Comparison of ENCODE assay signal across 9 mouse cellular contexts in the genomic region with DNA sequence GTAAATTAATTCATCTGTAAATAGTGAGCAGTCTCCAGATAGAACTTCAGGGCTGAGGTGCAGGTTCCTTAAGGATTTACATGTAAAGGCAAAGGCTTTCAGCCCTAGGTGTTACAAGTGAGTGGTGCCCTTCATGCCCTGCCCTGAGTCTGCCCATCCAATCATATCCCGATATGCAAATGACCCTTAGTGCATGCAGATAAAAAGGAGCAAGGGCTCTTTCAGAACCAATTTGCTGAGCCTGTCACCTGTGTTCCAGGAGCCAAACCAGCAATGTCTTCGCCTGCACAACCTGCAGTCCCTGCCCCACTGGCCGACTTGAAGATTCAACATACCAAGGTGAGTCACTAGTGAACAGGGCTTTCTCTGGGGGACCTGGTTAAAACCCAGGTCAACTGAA.
DNase-seq lines count a peak whose midpoint lies in the region; ATAC-seq lines count a peak whose summit lies in the region.
"Had no signal": no experiment of that assay in that cellular context is flagged by ENCODE, and none has a peak within 500 bp of the region (broad histone marks: within the 10 kb centered on the region; RNA-seq: fewer than 3 reads in every experiment).

No protein-coding gene starts in this region.

- no peak overlapping the region for H3K9ac ChIP-seq in kidney, embryonic 14.5 days (ENCODE audit: low read depth, low read length)
- no peak overlapping the region for H3K9ac ChIP-seq in neural tube, embryonic 15.5 days (replicated peaks)
- H3K9ac ChIP-seq: limb, embryonic 15.5 days had no signal

- peak; percentile 62 for DNase-seq in MEL-GATA-1-ER (ENCODE audit: extremely low read depth, low read depth)
- DNase-seq in embryo, embryonic 11 days: peak; percentile 12
- peak; percentile 82 for DNase-seq in lung, postnatal 36 days
- peak; percentile 18 to 43 for DNase-seq in urinary bladder, postnatal 36 days (ENCODE audit: low spot score in 2 of 2)
- no peak for DNase-seq in cerebellum, adult 9-10 months

- no peak overlapping the region for H3K27ac ChIP-seq in kidney, embryonic 14.5 days (ENCODE audit: low read depth, low read length)
- no peak overlapping the region for H3K27ac ChIP-seq in neural tube, embryonic 15.5 days (replicated peaks)
- H3K27ac ChIP-seq: limb, embryonic 15.5 days had no signal

- 53% methylated on average over 3 of the region's 3 CpGs for WGBS in kidney, embryonic 14.5 days
- 76% methylated on average over 3 of the region's 3 CpGs for WGBS in neural tube, embryonic 15.5 days

- H3K36me3 ChIP-seq in kidney, embryonic 14.5 days (ENCODE audit: control insufficient read depth, insufficient read depth, low read length): no peaks in the 10 kb centered on the region
- no peaks in the 10 kb centered on the region for H3K36me3 ChIP-seq in neural tube, embryonic 15.5 days
- H3K36me3 ChIP-seq: limb, embryonic 15.5 days had no signal

- no peaks in the 10 kb centered on the region for H3K9me3 ChIP-seq in kidney, embryonic 14.5 days (ENCODE audit: control insufficient read depth, low read length)
- no peaks in the 10 kb centered on the region for H3K9me3 ChIP-seq in neural tube, embryonic 15.5 days (replicated peaks)
- H3K9me3 ChIP-seq: limb, embryonic 15.5 days had no signal

- no peaks in the 10 kb centered on the region for H3K4me1 ChIP-seq in kidney, embryonic 14.5 days (ENCODE audit: control insufficient read depth, insufficient read depth, low read length)
- no peaks in the 10 kb centered on the region for H3K4me1 ChIP-seq in neural tube, embryonic 15.5 days
- H3K4me1 ChIP-seq: limb, embryonic 15.5 days had no signal

- no peak overlapping the region for H3K4me2 ChIP-seq in kidney, embryonic 14.5 days (replicated peaks; ENCODE audit: low read depth, low read length)
- H3K4me2 ChIP-seq in neural tube, embryonic 15.5 days: no peak overlapping the region
- H3K4me2 ChIP-seq: limb, embryonic 15.5 days had no signal

- H3K27me3 ChIP-seq in kidney, embryonic 14.5 days (ENCODE audit: control insufficient read depth, insufficient read depth, low read length): no peaks in the 10 kb centered on the region
- H3K27me3 ChIP-seq in neural tube, embryonic 15.5 days (replicated peaks): no peaks in the 10 kb centered on the region
- H3K27me3 ChIP-seq: limb, embryonic 15.5 days had no signal

- ATAC-seq in kidney, embryonic 14.5 days (ENCODE audit: low FRiP score, low TSS enrichment): peak; percentile 71; the same call in 1 of the 2 replicates
- no peak for ATAC-seq in activated CD4-positive, CD25-positive, alpha-beta regulatory T cell, adult 4 months
- no peak for ATAC-seq in neural tube, embryonic 15.5 days (ENCODE audit: low FRiP score)

- H3K4me3 ChIP-seq in kidney, embryonic 14.5 days (ENCODE audit: low read length): no peak overlapping the region
- H3K4me3 ChIP-seq in neural tube, embryonic 15.5 days (replicated peaks): no peak overlapping the region
- H3K4me3 ChIP-seq: limb, embryonic 15.5 days had no signal
